Mouse (Mus musculus): ENCODE results near the gene Lrig1. TPM values are rescaled to one million over a fixed set of nuclear protein-coding genes. Genes with fewer than 3 reads are reported as not detected.

Gene Lrig1
- polyA plus RNA-seq, 1 experiment, result 11.2 TPM

DNA sequence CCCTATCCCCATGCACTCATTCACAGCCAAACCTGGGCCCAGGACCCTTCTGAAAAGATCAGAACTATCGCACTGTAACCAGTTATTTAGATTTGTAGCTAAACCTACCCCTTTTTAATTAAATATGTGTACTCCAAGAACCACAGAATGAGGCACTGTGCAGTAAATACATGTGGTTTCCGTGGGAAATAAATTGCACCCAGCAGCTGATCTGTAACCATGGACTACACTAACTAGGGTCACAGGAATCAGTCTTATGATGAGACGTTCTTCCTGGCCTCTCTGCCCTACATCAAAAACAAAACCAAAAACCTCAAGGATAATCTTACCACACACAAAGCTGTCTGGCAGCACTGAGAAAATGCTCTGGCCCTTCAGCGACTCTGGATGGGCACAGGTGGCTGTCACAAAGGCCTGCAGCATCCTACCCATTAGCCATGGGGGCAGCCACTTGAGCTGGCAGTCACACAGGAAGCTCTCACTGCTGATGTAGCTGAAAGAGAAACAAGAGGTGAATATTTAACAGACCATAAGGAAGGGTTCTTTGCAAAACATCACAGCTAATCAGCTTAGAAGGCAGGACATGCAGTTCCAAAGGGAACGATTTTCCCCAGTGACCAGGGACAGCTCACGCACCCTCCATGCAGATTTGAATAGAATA lies 86.6 kb downstream of the Lrig1 start:
- Histone ChIP-seq H3ac (ENCODE audit: control insufficient read depth, insufficient read length, low read depth) (no peak overlapping the region), H3K36me3 (ENCODE audit: control insufficient read depth, insufficient read depth) (peaks cover 32% of the 10 kb centered on the region), H3K4me3 (ENCODE audit: insufficient read depth, poor library complexity, severe bottlenecking) (no peak overlapping the region), H3K79me2 (ENCODE audit: control insufficient read depth, insufficient read depth) (no peaks in the 10 kb centered on the region), H3K79me3 (ENCODE audit: low read depth) (no peaks in the 10 kb centered on the region), H3K27me3 (ENCODE audit: control insufficient read depth, insufficient read depth, insufficient read length) (no peaks in the 10 kb centered on the region)
- TF ChIP-seq MAX (IDR thresholded peaks at IDR 0.05), result no peak
- no peak for TF ChIP-seq MYOD1 (IDR thresholded peaks at IDR 0.05; ENCODE audit: control insufficient read depth, insufficient read length, low read depth)
- TF ChIP-seq CEBPB (IDR thresholded peaks at IDR 0.05; ENCODE audit: low read depth), result no peak
- TF ChIP-seq MYOG (IDR thresholded peaks at IDR 0.05; ENCODE audit: control insufficient read depth, extremely low read depth, insufficient read length), result no peak
- TF ChIP-seq CTCF (IDR thresholded peaks at IDR 0.05; ENCODE audit: control insufficient read depth, insufficient read depth, insufficient read length), result no peak
- no peak for TF ChIP-seq USF1 (IDR thresholded peaks at IDR 0.05; ENCODE audit: low read depth)
- TF ChIP-seq FOSL1 (IDR thresholded peaks at IDR 0.05; ENCODE audit: insufficient read depth, low read length, poor library complexity, severe bottlenecking), result no peak

DNA sequence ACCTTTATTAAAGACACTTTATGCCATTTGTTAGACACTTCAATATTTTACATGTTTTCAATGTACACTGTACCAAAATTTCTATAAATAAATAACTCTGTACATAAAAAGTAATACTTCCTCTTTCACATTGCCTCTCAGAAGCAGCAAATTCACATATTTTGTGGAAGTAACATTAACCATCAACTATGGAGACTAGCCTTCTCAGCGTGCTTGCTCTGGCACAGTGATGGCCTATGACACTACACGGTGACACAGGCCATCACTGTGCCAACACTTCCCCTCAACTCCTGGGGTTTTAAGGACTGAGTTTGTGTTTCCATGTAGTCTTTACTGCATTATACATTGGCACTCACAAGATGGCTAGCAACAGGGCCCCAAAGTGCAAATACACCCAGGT lies 95.4 kb downstream of the Lrig1 start:
- Histone ChIP-seq H3K36me3 (ENCODE audit: control insufficient read depth, insufficient read depth) (peaks cover 27% of the 10 kb centered on the region), H3K79me3 (ENCODE audit: low read depth) (no peaks in the 10 kb centered on the region), H3K79me2 (ENCODE audit: control insufficient read depth, insufficient read depth) (no peaks in the 10 kb centered on the region), H3ac (ENCODE audit: control insufficient read depth, insufficient read length, low read depth) (no peak overlapping the region), H3K27me3 (ENCODE audit: control insufficient read depth, insufficient read depth, insufficient read length) (no peaks in the 10 kb centered on the region), H3K4me3 (ENCODE audit: insufficient read depth, poor library complexity, severe bottlenecking) (no peak overlapping the region)
- no peak for TF ChIP-seq MAX (IDR thresholded peaks at IDR 0.05)
- TF ChIP-seq CTCF (IDR thresholded peaks at IDR 0.05; ENCODE audit: control insufficient read depth, insufficient read depth, insufficient read length), result no peak
- no peak for TF ChIP-seq CEBPB (IDR thresholded peaks at IDR 0.05; ENCODE audit: low read depth)
- no peak for TF ChIP-seq MYOG (IDR thresholded peaks at IDR 0.05; ENCODE audit: control insufficient read depth, extremely low read depth, insufficient read length)
- TF ChIP-seq MYOD1 (IDR thresholded peaks at IDR 0.05; ENCODE audit: control insufficient read depth, insufficient read length, low read depth), result no peak
- no peak for TF ChIP-seq FOSL1 (IDR thresholded peaks at IDR 0.05; ENCODE audit: insufficient read depth, low read length, poor library complexity, severe bottlenecking)
- no peak for TF ChIP-seq USF1 (IDR thresholded peaks at IDR 0.05; ENCODE audit: low read depth)

DNA sequence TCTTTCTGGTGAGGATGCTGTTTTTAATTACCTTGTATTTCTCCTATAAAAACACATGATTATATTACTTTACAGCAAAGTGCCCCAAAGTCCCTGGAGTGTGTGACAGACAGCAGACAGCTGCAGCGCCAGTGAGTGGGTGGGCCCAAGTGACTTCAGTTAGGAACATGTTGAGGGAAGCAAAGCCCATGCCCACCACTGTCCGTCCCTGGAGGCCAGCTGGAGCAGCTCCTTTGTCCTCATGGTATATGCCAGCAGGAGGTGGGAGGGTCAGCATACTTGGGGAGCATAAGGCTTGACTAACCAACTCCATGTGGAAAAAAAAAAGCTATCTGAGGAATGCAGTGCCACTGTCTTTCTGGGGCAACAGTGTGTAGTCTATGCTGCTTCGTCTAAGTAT lies 95.9 kb downstream of the Lrig1 start:
- Histone ChIP-seq H3K79me3 (ENCODE audit: low read depth) (no peaks in the 10 kb centered on the region), H3K27me3 (ENCODE audit: control insufficient read depth, insufficient read depth, insufficient read length) (no peaks in the 10 kb centered on the region), H3K79me2 (ENCODE audit: control insufficient read depth, insufficient read depth) (no peaks in the 10 kb centered on the region), H3ac (ENCODE audit: control insufficient read depth, insufficient read length, low read depth) (no peak overlapping the region), H3K36me3 (ENCODE audit: control insufficient read depth, insufficient read depth) (peaks cover 27% of the 10 kb centered on the region), H3K4me3 (ENCODE audit: insufficient read depth, poor library complexity, severe bottlenecking) (no peak overlapping the region)
- TF ChIP-seq MYOD1 (IDR thresholded peaks at IDR 0.05; ENCODE audit: control insufficient read depth, insufficient read length, low read depth) (peak; percentile 98), MAX (IDR thresholded peaks at IDR 0.05) (no peak)

DNA sequence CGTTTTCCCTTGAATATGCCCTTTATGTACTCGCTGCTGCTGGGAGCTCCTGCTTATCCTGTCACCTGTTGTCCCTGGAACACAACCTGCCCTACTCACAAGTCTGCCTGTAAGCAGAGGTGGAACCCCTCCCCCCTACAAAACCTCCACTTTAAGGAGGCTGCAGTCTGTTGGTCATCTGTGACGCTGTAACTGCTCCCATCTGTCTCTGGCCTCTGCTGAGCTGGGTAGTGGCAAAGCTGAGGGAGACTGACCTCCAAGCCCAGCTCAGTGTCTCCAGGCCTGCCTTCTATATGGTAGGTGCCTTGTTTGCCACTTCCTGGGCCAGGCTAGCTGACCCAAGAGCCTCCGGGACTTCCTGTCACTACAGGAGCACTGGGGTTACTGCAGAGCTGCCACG lies 98.1 kb downstream of the Lrig1 start:
- Histone ChIP-seq H3K79me3 (ENCODE audit: low read depth) (no peaks in the 10 kb centered on the region), H3K79me2 (ENCODE audit: control insufficient read depth, insufficient read depth) (no peaks in the 10 kb centered on the region), H3K36me3 (ENCODE audit: control insufficient read depth, insufficient read depth) (peaks cover 17% of the 10 kb centered on the region), H3K4me3 (ENCODE audit: insufficient read depth, poor library complexity, severe bottlenecking) (no peak overlapping the region), H3K27me3 (ENCODE audit: control insufficient read depth, insufficient read depth, insufficient read length) (no peaks in the 10 kb centered on the region), H3ac (ENCODE audit: control insufficient read depth, insufficient read length, low read depth) (no peak overlapping the region)
- TF ChIP-seq MAX (IDR thresholded peaks at IDR 0.05) (no peak), FOSL1 (IDR thresholded peaks at IDR 0.05; ENCODE audit: insufficient read depth, low read length, poor library complexity, severe bottlenecking) (no peak)

DNA sequence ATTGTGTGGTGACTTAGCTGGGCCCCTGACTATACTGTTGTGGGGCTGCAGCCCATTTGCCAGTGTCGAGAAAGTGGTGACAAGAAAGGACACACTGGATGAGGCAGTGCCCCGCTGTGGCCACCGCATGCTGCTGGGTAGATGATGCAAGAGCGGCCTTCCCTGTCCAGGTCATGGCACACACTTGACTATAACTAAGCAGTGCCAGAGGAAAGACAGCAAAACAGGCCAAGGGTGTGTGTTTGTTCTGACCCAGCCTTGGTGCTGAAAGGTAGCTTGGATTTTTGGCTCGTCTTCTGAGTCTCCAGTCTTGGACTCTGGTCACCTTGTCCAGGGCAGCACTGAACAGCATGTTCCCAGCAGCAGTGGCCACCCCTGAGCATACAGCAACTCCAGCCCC lies 98.9 kb downstream of the Lrig1 start:
- TF ChIP-seq CEBPB (IDR thresholded peaks at IDR 0.05; ENCODE audit: low read depth), result no peak
- TF ChIP-seq CTCF (IDR thresholded peaks at IDR 0.05; ENCODE audit: control insufficient read depth, insufficient read depth, insufficient read length), result no peak
- no peak for TF ChIP-seq MAX (IDR thresholded peaks at IDR 0.05)
- TF ChIP-seq MYOG (IDR thresholded peaks at IDR 0.05; ENCODE audit: control insufficient read depth, extremely low read depth, insufficient read length), result no peak
- TF ChIP-seq FOSL1 (IDR thresholded peaks at IDR 0.05; ENCODE audit: insufficient read depth, low read length, poor library complexity, severe bottlenecking), result no peak
- TF ChIP-seq MYOD1 (IDR thresholded peaks at IDR 0.05; ENCODE audit: control insufficient read depth, insufficient read length, low read depth), result no peak
- no peak for TF ChIP-seq USF1 (IDR thresholded peaks at IDR 0.05; ENCODE audit: low read depth)
- Histone ChIP-seq H3K4me3 (ENCODE audit: insufficient read depth, poor library complexity, severe bottlenecking) (no peak overlapping the region), H3ac (ENCODE audit: control insufficient read depth, insufficient read length, low read depth) (no peak overlapping the region), H3K36me3 (ENCODE audit: control insufficient read depth, insufficient read depth) (peaks cover 15% of the 10 kb centered on the region), H3K79me3 (ENCODE audit: low read depth) (no peaks in the 10 kb centered on the region), H3K27me3 (ENCODE audit: control insufficient read depth, insufficient read depth, insufficient read length) (no peaks in the 10 kb centered on the region), H3K79me2 (ENCODE audit: control insufficient read depth, insufficient read depth) (no peaks in the 10 kb centered on the region)

DNA sequence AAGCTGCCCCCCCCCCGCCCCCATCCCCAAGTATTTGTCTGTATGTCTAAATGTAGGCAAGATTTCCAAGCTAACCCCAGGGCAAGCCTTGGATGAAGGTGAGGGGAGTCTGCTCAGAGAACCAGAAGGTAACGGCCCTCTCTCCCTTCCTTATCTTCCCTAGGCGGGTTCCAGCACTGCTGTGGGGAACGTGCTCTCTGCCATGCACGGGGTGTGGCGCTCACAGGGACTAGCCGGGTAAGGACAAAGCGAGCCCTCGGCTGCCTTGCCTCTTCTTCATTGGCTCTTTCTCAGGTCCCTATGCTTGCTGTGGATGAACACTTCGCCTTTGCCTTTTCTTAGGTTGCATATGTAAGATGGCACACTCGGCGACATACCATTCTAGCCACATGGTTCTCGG lies 100.9 kb downstream of the Lrig1 start:
- no peak for TF ChIP-seq MYOG (IDR thresholded peaks at IDR 0.05; ENCODE audit: control insufficient read depth, extremely low read depth, insufficient read length)
- TF ChIP-seq FOSL1 (IDR thresholded peaks at IDR 0.05; ENCODE audit: insufficient read depth, low read length, poor library complexity, severe bottlenecking), result no peak
- no peak for TF ChIP-seq MAX (IDR thresholded peaks at IDR 0.05)
- no peak for TF ChIP-seq MYOD1 (IDR thresholded peaks at IDR 0.05; ENCODE audit: control insufficient read depth, insufficient read length, low read depth)
- no peak for TF ChIP-seq CEBPB (IDR thresholded peaks at IDR 0.05; ENCODE audit: low read depth)
- TF ChIP-seq USF1 (IDR thresholded peaks at IDR 0.05; ENCODE audit: low read depth), result no peak
- no peak for TF ChIP-seq CTCF (IDR thresholded peaks at IDR 0.05; ENCODE audit: control insufficient read depth, insufficient read depth, insufficient read length)
- no peaks in the 10 kb centered on the region for H3K79me2 ChIP-seq (ENCODE audit: control insufficient read depth, insufficient read depth)
- H3ac ChIP-seq (ENCODE audit: control insufficient read depth, insufficient read length, low read depth), result no peak overlapping the region
- H3K4me3 ChIP-seq (ENCODE audit: insufficient read depth, poor library complexity, severe bottlenecking), result no peak overlapping the region
- H3K27me3 ChIP-seq (ENCODE audit: control insufficient read depth, insufficient read depth, insufficient read length), result no peaks in the 10 kb centered on the region
- H3K36me3 ChIP-seq (ENCODE audit: control insufficient read depth, insufficient read depth), result no peaks in the 10 kb centered on the region
- H3K79me3 ChIP-seq (ENCODE audit: low read depth), result no peaks in the 10 kb centered on the region
